Mouse (Mus musculus) spleen, adult 2 months (tissue): ENCODE measurements around the gene Stac.

Experiments
- CTCF ChIP-seq: fragments of 200-500 bp; IDR thresholded peaks from 2 replicates; pipeline ENCODE4 v1.5.1; 2011; ENCODE audit warnings: mild to moderate bottlenecking, inconsistent platforms; ENCODE audit not compliant: insufficient read depth, insufficient read length, insufficient replicate concordance; ENCODE audit errors: extremely low read depth
- POLR2A ChIP-seq: fragments of 200-500 bp; IDR thresholded peaks from 2 replicates; pipeline ENCODE4 v1.6.1; 2011; ENCODE audit warnings: low read depth, low read length, inconsistent platforms

DNA sequence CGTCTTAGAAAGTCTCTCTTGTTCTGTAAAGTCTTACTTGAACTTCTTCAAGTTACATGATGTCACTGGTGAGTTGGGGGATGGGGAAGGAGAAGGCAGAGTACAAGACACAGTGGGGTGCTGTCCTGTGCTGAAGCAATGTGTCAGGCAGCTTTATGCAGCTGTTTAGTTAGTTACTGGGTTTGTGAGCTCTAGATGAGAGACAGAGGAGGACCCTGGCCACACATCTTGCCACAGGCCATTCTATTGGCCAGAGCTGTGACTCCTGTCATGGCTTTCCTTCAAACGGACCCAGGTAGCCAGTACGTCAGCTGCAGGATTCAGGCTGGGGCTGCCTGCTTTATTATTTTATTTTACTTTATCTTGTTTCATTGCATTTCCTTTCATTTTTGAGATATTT is 45.8 kb upstream of the Stac start:
- TF ChIP-seq CTCF (no peak), POLR2A (no peak)
